Mouse (Mus musculus) brain, embryonic 14.5 days (tissue): ENCODE results near the gene Hoxa9. TPM values are rescaled to one million over a fixed set of nuclear protein-coding genes. Genes with fewer than 3 reads are reported as not detected.
A peak's percentile ranks its signal among the peaks of the same experiment; 100 is the strongest.

Experiments
- DNase-seq: peaks from one replicate; pipeline ENCODE4 v3.0.0-alpha.2; 2011; ENCODE audit warnings: low read depth
- CTCF ChIP-seq: fragments of 200-500 bp; IDR thresholded peaks from 2 replicates; pipeline ENCODE4 v1.5.1; 2012; ENCODE audit warnings: inconsistent platforms, mild to moderate bottlenecking, moderate library complexity, borderline replicate concordance; ENCODE audit not compliant: insufficient read depth, insufficient read length; ENCODE audit errors: extremely low read depth
- POLR2A ChIP-seq: fragments of 200-500 bp; IDR thresholded peaks from 2 replicates; pipeline ENCODE4 v1.6.1; 2012; ENCODE audit warnings: mild to moderate bottlenecking, inconsistent platforms, borderline replicate concordance; ENCODE audit not compliant: poor library complexity, insufficient read depth, insufficient read length, severe bottlenecking; ENCODE audit errors: extremely low read depth
- polyA plus RNA-seq: library from polyadenylated mRNA; depleted of rRNA; stranded (reverse); fragments of >200 nt; gene quantifications from 2 replicates; pipeline ENCODE4 v1.2.3, GENCODE M21; 2012

Hoxa9 gene
- polyA plus RNA-seq, 1 experiment: not detected

DNA sequence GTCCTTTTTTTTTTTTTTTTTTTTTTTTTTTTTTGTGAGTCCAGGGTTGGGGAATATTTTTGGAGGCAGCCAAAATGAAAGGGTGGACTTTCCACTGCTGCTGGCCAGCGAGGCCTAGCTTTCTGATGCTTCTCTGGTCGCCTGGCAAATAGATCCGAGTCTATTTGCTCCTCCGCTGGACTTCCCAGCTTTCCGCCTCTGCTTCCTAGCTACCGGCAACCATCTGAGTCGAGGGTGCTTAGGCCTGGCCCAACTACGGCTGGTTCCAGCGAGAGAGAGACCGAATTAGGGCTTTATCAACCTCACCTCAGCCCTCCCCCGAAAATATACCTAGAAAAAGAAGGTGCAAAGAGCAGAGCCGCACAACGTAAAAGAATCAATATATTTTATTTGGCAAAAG is 8.2 kb downstream of the Hoxa9 start:
- TF ChIP-seq CTCF (no peak), POLR2A (no peak)

DNA sequence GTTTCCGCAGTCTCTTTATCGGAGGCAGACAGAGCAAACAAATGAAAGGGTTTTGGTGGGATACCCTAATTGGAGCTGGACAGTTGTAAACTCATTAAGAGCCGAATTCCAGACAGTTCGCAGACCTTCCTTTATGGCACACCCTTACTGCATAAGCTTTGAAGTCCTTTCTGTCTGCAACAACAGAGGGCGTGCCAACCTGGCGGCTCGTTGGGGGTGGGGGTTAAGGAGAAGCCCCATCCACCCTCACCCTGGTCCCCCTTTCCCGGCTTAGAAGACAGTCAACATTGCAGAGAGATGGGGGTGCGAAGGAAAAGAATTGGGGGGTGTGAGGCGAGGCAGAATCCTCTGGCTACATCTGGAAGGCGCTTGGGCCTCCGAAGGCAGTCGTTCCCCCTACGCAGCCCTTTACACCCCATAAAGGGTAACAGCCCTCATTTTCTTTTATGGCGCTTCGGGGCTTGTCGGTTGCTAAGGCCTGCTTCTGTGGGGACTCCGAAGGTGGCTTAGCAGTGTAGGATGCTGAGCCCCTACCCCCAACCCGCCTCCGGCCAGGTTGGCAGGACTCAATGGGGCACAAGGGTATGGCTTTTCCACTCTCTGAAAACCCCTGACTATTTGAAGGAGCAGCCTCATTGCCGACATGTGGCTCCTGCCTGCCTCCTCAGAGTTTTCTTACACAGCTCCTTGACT is 8.8 kb downstream of the Hoxa9 start:
- DNase-seq: no peak
- TF ChIP-seq POLR2A: no peak
- TF ChIP-seq CTCF: no peak

More for the DNA sequence above, 8.2 kb downstream of the Hoxa9 start:
- no peak for DNase-seq

DNA sequence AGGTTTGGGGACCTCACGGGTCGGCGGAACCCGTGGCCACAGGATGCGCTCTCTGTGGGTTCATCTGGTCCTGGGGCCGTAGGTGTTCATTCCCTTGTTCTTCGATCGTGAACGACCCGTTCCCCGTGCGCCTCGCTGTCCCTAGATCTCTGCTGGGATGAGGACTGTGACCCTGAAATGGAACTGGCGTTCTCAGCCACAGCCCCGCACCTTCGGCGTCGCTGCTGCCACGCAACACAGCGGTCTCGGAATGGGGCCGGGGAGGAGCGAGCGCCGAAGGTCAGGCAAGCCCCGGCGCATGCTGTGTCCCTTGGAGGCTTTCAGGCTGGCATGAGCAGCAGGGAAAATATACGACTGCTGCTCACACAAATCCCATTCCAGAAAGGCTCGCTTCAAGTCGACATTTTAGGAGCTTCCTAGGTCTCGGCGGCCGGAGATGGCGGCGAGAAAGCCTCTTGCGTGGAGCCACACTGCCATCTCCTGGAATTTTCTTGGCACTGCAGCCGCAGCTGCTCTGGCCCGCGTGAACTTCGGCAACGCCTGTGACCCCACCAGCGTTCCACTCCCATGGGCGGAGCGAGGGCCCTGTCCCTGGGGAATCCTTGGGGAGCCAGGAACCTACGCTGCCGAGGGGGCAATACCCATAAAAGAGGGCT is 9.4 kb downstream of the Hoxa9 start, which contains the start of gene Hoxa7:
Gene Hoxa7, minus strand, starts transcription at position 518 of the 656 bp plus-strand sequence.
- peak; percentile 91 for DNase-seq
- no peak for TF ChIP-seq POLR2A
- TF ChIP-seq CTCF: peak; percentile 97

DNA sequence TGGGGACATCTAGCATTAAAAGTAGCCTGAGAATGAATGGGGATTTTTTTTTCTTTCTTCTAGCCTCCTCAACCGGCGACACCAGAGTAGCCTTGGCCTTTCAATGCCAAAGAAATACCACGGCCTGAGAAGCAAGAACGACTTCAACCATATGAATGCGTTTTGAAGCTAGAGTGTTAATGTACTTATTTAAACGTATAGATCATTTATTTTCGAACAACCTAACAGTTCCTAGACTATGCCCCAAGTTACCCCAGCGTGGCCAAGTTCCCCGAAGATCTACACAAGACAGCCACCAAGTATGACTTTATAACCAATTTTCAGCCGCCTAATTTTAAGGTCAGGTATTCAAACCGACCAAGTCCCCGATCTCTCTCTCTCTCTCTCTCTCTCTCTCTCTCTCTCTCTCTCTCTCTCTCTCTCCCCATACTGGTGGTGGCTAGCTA is 10.0 kb downstream of the Hoxa9 start:
- DNase-seq: no peak
- TF ChIP-seq POLR2A: no peak
- TF ChIP-seq CTCF: no peak

DNA sequence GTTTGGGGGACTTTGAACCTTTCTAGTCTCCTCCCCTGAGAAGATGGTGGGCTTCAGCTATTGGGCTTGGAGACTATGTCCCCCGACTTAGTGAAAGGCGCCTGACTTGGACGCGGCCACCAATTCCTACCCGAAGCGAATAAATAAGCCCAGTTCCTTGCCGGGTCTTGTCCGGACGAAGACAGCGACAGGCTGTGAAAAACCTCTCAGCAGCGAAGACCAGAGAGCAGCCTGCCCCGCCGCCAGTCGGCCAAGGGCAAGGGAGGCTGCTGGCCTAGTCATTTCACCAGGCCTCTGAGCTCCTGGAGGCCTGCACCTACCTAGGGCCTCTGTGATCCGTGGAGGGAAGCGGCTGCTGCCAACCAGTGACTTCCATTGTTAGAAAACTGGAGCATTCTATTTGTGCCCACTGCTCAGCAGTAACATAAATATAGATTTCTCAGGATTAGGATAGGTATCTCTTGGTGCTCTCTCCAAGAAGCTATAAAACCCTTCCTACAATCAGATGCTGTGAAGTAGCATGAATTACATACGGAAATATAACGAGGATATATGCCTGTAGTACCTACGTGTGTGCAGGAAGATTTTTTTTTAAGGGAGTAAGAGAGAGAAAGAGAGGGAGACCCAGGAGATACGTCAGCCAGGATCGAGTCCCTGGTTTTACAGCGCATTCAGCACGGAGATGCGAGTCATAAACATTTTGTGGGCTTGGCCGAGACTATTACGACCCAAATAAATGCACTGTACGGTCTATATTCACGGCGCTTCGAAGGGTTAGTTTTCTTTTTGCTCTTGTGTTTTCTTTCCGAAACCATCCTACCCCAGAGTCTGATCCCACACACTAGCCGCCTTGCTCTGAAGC is 10.7 kb downstream of the Hoxa9 start:
- TF ChIP-seq POLR2A (no peak), CTCF (no peak)
- no peak for DNase-seq

DNA sequence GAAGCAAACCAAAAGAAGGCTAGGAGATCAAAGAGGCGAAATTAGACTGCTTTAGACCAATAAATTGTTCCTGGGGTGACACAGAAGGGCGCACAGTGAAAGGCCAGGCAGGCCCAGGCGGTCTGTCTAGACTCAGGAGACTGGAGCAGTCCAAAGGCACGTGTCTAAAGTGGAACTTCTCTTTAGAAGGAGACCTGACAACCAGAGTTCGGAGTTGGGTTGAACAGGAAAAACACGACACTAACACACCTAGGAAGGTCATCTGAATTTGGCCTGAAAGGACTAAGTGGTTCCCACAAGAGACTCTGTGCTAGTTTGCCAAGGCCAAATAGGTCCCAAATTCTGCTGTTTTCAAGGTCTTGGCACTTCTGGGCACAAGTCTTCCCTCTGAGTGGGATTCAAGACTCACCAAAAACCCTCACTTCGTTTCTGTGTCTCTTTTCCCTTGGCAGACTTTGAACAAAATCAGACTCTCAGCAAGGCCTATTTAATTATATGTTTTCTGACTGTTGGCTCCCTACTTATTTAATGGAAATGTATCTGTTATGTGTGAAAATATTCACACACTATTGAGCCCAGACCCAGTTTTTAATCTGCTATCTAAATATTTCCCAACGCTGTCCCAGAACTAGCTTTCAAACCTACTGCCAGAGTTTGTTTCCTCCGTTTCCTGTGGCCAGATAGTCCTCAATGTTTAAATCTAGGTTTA is 11.5 kb downstream of the Hoxa9 start:
- no peak for DNase-seq
- TF ChIP-seq CTCF (no peak), POLR2A (no peak)

DNA sequence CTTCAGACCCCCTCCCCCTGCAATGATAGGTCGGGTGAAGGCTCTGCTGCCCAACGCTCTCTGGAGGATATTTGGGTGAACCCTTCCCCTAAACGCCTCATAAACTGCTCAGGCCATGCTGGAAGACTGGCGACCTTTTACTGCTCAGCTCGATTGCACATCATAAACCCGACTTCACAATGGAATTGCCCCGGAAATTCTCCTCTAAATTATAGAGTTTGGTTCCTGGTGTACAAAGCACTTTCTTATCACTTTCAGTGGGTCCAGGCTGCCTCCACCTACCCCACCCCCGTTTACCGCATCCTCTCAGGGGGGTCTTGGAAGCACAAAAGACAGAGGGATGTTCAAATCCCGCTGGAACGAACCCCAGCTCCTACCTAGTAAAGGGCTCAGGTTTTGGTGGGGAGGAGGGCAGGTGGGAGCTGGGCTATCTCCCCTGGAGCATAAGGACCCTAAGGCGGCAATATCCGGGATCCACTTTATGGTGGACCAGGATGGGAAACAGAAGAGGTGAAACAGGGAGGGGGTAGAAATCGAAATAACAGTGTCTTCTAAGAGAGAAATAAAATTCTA is 12.2 kb downstream of the Hoxa9 start:
- no peak for TF ChIP-seq POLR2A
- TF ChIP-seq CTCF: no peak
- DNase-seq: no peak

DNA sequence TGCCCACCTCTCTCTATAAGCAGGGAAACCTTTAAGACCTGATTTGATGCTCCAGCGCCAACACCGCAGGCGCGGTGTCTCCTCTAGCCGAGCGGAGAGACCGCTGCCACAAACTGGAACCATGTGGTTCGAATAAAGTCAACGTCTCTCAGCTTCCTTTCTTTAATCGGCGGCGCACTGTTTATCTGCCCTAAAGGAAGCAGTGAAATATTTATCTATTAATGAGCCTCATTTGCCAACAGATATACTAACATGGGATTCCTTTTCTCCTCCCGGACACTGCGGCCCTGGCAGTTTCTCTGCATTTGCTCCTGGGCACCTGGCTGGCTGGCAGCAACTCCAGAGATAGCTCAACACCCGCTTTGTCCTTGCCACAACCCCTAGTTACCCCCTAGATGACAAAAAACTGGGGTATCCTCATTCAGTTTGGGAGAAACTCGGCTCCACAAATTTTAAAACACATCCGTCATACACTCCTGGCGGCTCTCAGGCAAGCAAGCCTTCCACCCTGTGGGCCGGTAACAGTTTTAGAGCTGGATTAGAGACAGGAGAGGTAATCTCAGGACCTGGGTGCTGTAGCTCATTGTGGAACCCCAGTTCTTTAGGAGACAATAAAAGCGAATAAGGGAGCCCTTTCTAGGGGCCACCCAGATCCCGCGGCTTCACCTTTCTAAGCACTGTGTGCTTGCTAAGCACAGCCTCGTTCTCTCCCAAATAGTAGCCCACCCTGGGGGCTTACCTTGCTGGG is 12.8 kb downstream of the Hoxa9 start:
- TF ChIP-seq POLR2A: no peak
- no peak for TF ChIP-seq CTCF
- no peak for DNase-seq

DNA sequence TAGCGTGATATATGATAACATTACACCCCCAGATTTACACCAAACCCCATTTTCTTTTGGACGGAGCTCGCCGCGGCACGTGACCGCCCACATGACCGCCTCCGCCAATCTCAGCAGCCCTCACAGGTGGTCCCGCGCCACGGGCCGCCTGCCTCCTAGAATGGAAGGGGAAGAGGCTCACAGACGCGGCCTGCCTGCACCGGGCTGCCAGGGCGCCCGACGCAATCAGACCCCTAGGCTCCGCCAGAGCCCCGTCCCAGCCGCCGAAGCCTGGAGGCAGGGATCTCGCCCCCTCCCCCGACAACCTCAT is 13.5 kb downstream of the Hoxa9 start:
- no peak for DNase-seq
- TF ChIP-seq POLR2A (no peak), CTCF (no peak)
